ENCODE assay signal across 8 mouse cellular contexts in the genomic region with DNA sequence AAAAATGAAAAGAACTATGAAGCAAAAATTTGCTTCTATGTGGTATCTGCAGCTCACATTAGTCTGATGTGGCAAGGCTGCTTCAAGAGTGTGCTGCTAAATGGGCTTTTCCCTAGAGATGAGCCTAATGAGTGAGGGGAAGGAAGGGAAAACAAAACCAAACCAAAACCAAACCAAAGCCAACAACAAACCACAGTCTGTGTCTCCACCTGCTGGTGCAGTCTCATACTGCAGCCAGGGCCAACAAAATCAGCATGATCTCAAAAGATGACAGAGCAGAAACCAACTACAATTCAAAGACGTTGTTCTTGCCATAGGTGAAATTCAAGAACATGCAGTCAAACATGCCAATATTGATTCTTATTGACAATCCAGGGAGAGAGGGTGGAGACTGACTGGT. TPM values are rescaled to one million over a fixed set of nuclear protein-coding genes. Genes with fewer than 3 reads are reported as not detected.
DNase-seq lines count a peak whose midpoint lies in the region; ATAC-seq and TF ChIP-seq lines count a peak whose summit lies in the region.

No protein-coding gene starts in this region.

- no peak overlapping the region for H3K27ac ChIP-seq in heart, postnatal 0 days (ENCODE audit: low read depth)
- no peak overlapping the region for H3K27ac ChIP-seq in heart, embryonic 12.5 days (ENCODE audit: poor library complexity, severe bottlenecking)
- no peak overlapping the region for H3K27ac ChIP-seq in midbrain, postnatal 0 days (ENCODE audit: low read depth, low read length)

- H3K4me2 ChIP-seq in heart, postnatal 0 days (ENCODE audit: low read depth, low read length) = no peak overlapping the region
- no peak overlapping the region for H3K4me2 ChIP-seq in heart, embryonic 12.5 days
- no peak overlapping the region for H3K4me2 ChIP-seq in midbrain, postnatal 0 days (ENCODE audit: low read depth, low read length, poor library complexity, severe bottlenecking)

- no peak overlapping the region for H3K4me3 ChIP-seq in heart, postnatal 0 days (ENCODE audit: low read depth, low read length)
- no peak overlapping the region for H3K4me3 ChIP-seq in heart, embryonic 12.5 days
- H3K4me3 ChIP-seq in midbrain, postnatal 0 days (ENCODE audit: low read depth, low read length) = no peak overlapping the region

- TF ChIP-seq EP300 in heart, postnatal 0 days (IDR thresholded peaks at IDR 0.05; ENCODE audit: low read depth) = no peak

- H3K9me3 ChIP-seq in heart, postnatal 0 days (replicated peaks; ENCODE audit: control insufficient read depth, low read length) = no peaks in the 10 kb centered on the region
- H3K9me3 ChIP-seq in heart, embryonic 12.5 days (replicated peaks) = no peaks in the 10 kb centered on the region
- H3K9me3 ChIP-seq in midbrain, postnatal 0 days (ENCODE audit: low read length) = no peaks in the 10 kb centered on the region

- 50% methylated on average over 1 of the region's 1 CpGs for WGBS in heart, postnatal 0 days
- WGBS in heart, embryonic 12.5 days = 62% methylated on average over 1 of the region's 1 CpGs
- WGBS in midbrain, postnatal 0 days = 25% methylated on average over 1 of the region's 1 CpGs

- no peaks in the 10 kb centered on the region for H3K4me1 ChIP-seq in heart, postnatal 0 days (ENCODE audit: control insufficient read depth, insufficient read depth)
- H3K4me1 ChIP-seq in heart, embryonic 12.5 days (replicated peaks) = no peaks in the 10 kb centered on the region
- H3K4me1 ChIP-seq in midbrain, postnatal 0 days (ENCODE audit: insufficient read depth, low read length) = no peaks in the 10 kb centered on the region

- no peak overlapping the region for H3K9ac ChIP-seq in heart, postnatal 0 days (replicated peaks; ENCODE audit: low read depth, low read length)
- H3K9ac ChIP-seq in heart, embryonic 12.5 days = no peak overlapping the region
- no peak overlapping the region for H3K9ac ChIP-seq in midbrain, postnatal 0 days (replicated peaks; ENCODE audit: low read length, poor library complexity, severe bottlenecking)

- TF ChIP-seq CTCF in heart, postnatal 0 days (IDR thresholded peaks at IDR 0.05; ENCODE audit: low read depth) = peak; percentile 79
- TF ChIP-seq CTCF in midbrain, postnatal 0 days (IDR thresholded peaks at IDR 0.05) = peak; percentile 89

- H3K36me3 ChIP-seq in heart, postnatal 0 days (replicated peaks; ENCODE audit: control insufficient read depth, insufficient read depth, low read length) = no peaks in the 10 kb centered on the region
- peaks cover 6% of the 10 kb centered on the region; the same call in 1 of the 2 replicates for H3K36me3 ChIP-seq in heart, embryonic 12.5 days
- peaks cover 3% of the 10 kb centered on the region; the same call in 1 of the 2 replicates for H3K36me3 ChIP-seq in midbrain, postnatal 0 days (ENCODE audit: insufficient read depth, low read length)

- H3K27me3 ChIP-seq in heart, postnatal 0 days (ENCODE audit: control insufficient read depth, insufficient read depth, low read length) = no peaks in the 10 kb centered on the region
- H3K27me3 ChIP-seq in heart, embryonic 12.5 days (replicated peaks) = no peaks in the 10 kb centered on the region
- no peaks in the 10 kb centered on the region for H3K27me3 ChIP-seq in midbrain, postnatal 0 days (ENCODE audit: insufficient read depth, low read length)

- no peak for ATAC-seq in heart, postnatal 0 days (ENCODE audit: insufficient read depth, low read depth)
- ATAC-seq in heart, embryonic 12.5 days (ENCODE audit: insufficient number of reproducible peaks, low FRiP score) = no peak
- ATAC-seq in midbrain, postnatal 0 days (ENCODE audit: low FRiP score) = 0 out of 2 replicates have a peak, but pooled peaks have one; percentile 34

- no peak for DNase-seq in heart, postnatal 0 days (ENCODE audit: low spot score)
- peak; percentile 2 to 45 for DNase-seq in CD8-positive naive resting alpha-beta T cell, adult 2 months (ENCODE audit: low read depth in 2 of 2, low spot score in 2 of 2)
- DNase-seq in c-Kit-positive CD71-positive TER-119-negative erythroid progenitor cells, embryonic 14.5 days (ENCODE audit: low read depth) = peak; percentile 21
- peak; percentile 31 to 49 for DNase-seq in frontal cortex, postnatal 25 days (ENCODE audit: low spot score in 2 of 2)
- DNase-seq in left cerebral cortex, adult 11 months (ENCODE audit: low spot score) = peak; percentile 15
- peak; percentile 55 for DNase-seq in midbrain, postnatal 0 days (ENCODE audit: low spot score)
- DNase-seq in thymus, postnatal 14 days = peak; percentile 44

RNA-seq across cellular contexts. Expression of a gene that starts 37.7 kb away (rescaled TPM):
- total RNA-seq in heart, postnatal 0 days (2014; rRNA removed; ENCODE audit: low replicate concordance) = 43.4 and 55.3 TPM in 2 replicates
- polyA plus RNA-seq in heart, postnatal 0 days (2015; fragmentation: Nextera tagmentation; extraction: Ambion mirVana) = 49.2 and 49.3 TPM in 2 replicates
- 67.2 and 84.6 TPM in 2 replicates for polyA plus RNA-seq in heart, embryonic 12.5 days (2016; fragmentation: Nextera tagmentation; extraction: Ambion mirVana)
- 119 and 170 TPM in 2 replicates for total RNA-seq in midbrain, postnatal 0 days (2014; rRNA removed)
- 200 and 212 TPM in 2 replicates for polyA plus RNA-seq in midbrain, postnatal 0 days (2015; fragmentation: Nextera tagmentation; extraction: Ambion mirVana)

RNA-seq across cellular contexts. Expression of a gene that starts 39.3 kb away (rescaled TPM):
- 0.54 TPM in 1 of 2 replicates, not detected in the other for total RNA-seq in heart, postnatal 0 days (2014; rRNA removed; ENCODE audit: low replicate concordance)
- polyA plus RNA-seq in heart, postnatal 0 days (2015; fragmentation: Nextera tagmentation; extraction: Ambion mirVana) = 0.05 TPM in 1 of 2 replicates, not detected in the other
- polyA plus RNA-seq in heart, embryonic 12.5 days (2016; fragmentation: Nextera tagmentation; extraction: Ambion mirVana) = 0.10 and 0.11 TPM in 2 replicates
- 0.94 and 1.3 TPM in 2 replicates for total RNA-seq in midbrain, postnatal 0 days (2014; rRNA removed)
- polyA plus RNA-seq in midbrain, postnatal 0 days (2015; fragmentation: Nextera tagmentation; extraction: Ambion mirVana) = 0.15 and 0.17 TPM in 2 replicates
